Mouse (Mus musculus) limb, embryonic 14.5 days (tissue): ENCODE data around the gene Adrm1. TPM values are rescaled to one million over a fixed set of nuclear protein-coding genes. Genes with fewer than 3 reads are reported as not detected.

Experiments
- ATAC-seq: fragments of 200-750 bp; cut with Nextera tagmentation; 2 replicates; pipeline ENCODE4 v1.8.0; 2017; ENCODE audit warnings: low read depth, moderate number of reproducible peaks, moderate TSS enrichment; ENCODE audit not compliant: low FRiP score
- DNase-seq: peaks from one replicate; pipeline ENCODE4 v3.0.0-alpha.2; 2015; ENCODE audit warnings: low spot score
- H3K27ac ChIP-seq: fragments of 300-500 bp; sonication (generic); replicated peaks from 2 replicates; pipeline ENCODE4 v1.5.1; 2014; ENCODE audit warnings: low read depth, mild to moderate bottlenecking, low read length, moderate library complexity, mixed read lengths
- H3K27me3 ChIP-seq: fragments of 300-500 bp; sonication (generic); 2 replicates; pipeline ENCODE4 v1.6.1; 2014; ENCODE audit warnings: low read length, mixed read lengths; ENCODE audit not compliant: control insufficient read depth, insufficient read depth
- H3K36me3 ChIP-seq: fragments of 300-500 bp; sonication (generic); 2 replicates; pipeline ENCODE4 v1.6.1; 2014; ENCODE audit warnings: mild to moderate bottlenecking, low read length, moderate library complexity, mixed read lengths; ENCODE audit not compliant: control insufficient read depth, insufficient read depth
- H3K4me1 ChIP-seq: fragments of 300-500 bp; sonication (generic); 2 replicates; pipeline ENCODE4 v1.6.1; 2014; ENCODE audit warnings: antibody characterized with exemption, low read length, mixed read lengths; ENCODE audit not compliant: control insufficient read depth, insufficient read depth
- H3K4me2 ChIP-seq: fragments of 300-500 bp; sonication (generic); replicated peaks from 2 replicates; pipeline ENCODE4 v1.6.1; 2014; ENCODE audit warnings: low read depth, mild to moderate bottlenecking, low read length, moderate library complexity; ENCODE audit not compliant: severe bottlenecking
- H3K4me3 ChIP-seq: fragments of 300-500 bp; sonication (generic); replicated peaks from 2 replicates; pipeline ENCODE4 v1.5.1; 2014; ENCODE audit warnings: low read length
- H3K9ac ChIP-seq: fragments of 300-500 bp; sonication (generic); 2 replicates; pipeline ENCODE4 v1.6.1; 2014; ENCODE audit warnings: mild to moderate bottlenecking, low read depth, low read length, moderate library complexity; ENCODE audit not compliant: severe bottlenecking
- H3K9me3 ChIP-seq: fragments of 300-500 bp; sonication (generic); 2 replicates; pipeline ENCODE4 v1.6.1; 2016; ENCODE audit warnings: low read length; ENCODE audit not compliant: control insufficient read depth
- POLR2A ChIP-seq: fragments of 200-500 bp; IDR thresholded peaks from 2 replicates; pipeline ENCODE4 v1.8.0; 2012; ENCODE audit warnings: inconsistent platforms, mild to moderate bottlenecking, moderate library complexity, borderline replicate concordance; ENCODE audit not compliant: insufficient read depth, insufficient read length; ENCODE audit errors: extremely low read depth
- WGBS: fragments of 180-500 bp; shearing (Covaris S2); extraction: QIAGEN DNeasy Blood & Tissue Kit; methylation state at CpG from one replicate; pipeline ENCODE4 v1.1.7; 2014; 5-methylcytosine and 5-hydroxymethylcytosine counted together
- microRNA-seq: library from miRNA; unstranded; fragments of <30 nt; microRNA quantifications from one replicate; pipeline ENCODE4, GENCODE M21; 2016
- polyA plus RNA-seq, 2 experiments: library from polyadenylated mRNA; depleted of rRNA in 1 of 2; stranded (reverse) in 1 of 2; unstranded in 1 of 2; fragments of >200 nt; fragmentation: Nextera tagmentation in 1 of 2; extraction: Ambion mirVana in 1 of 2; gene quantifications; 2 replicates each; pipeline versions ENCODE4 v1.2.1 to v1.2.3; 2012 to 2014

The Adrm1 gene
- polyA plus RNA-seq, 2 experiments: 115 to 135 TPM

DNA sequence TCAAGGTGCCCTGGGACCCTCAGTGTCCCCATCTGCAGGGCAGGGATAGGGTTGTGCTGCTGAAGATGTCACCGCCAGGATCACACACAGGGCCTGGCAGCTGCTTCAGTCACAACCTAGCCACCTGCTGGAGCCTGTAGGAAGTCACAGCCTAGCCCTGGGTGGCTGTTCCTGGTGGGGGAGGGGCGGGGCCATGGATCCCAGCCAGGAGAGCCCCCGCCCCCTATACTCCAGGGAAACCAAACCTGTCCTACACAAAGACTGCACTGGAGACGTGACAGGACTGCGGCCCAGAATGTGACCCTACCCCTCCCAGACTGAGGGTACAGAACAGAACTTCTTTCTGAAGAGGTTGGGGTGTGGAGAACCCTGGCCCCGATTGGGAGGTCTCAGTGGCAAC, 51.0 kb downstream of the Adrm1 start:
- Histone ChIP-seq H3K9me3 (no peaks in the 10 kb centered on the region), H3K4me3 (no peak overlapping the region), H3K27me3 (peaks cover 22% of the 10 kb centered on the region), H3K27ac (no peak overlapping the region), H3K9ac (no peak overlapping the region), H3K4me1 (peaks cover 15% of the 10 kb centered on the region), H3K4me2 (no peak overlapping the region), H3K36me3 (no peaks in the 10 kb centered on the region)
- WGBS: 14% methylated on average over 6 of the region's 6 CpGs
- ATAC-seq (peak; percentile 8; the same call in 1 of the 2 replicates), DNase-seq (peak; percentile 45)
- no peak for TF ChIP-seq POLR2A

DNA sequence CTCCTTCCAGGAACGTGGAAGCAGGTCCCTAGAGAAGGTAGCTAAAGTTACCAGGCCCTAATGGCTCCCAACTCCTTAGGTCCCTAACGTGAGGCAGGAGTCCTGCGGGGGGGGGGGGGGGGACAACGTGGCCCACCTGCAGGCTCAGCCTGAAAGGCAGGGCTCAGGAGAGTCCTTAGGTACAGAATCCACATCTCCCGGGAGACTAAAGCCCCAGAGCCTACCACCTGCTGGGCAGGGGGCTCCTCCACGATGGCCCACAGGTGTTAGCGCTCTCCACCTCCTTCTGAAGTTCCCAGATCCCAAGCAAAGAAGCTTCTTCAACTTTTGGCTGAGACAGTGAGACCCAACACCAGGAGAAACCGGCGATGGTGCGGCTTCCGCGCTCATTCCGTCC, 53.4 kb downstream of the Adrm1 start:
- Histone ChIP-seq H3K4me1 (peaks cover 27% of the 10 kb centered on the region), H3K4me2 (peak overlapping the region; percentile 99), H3K36me3 (no peaks in the 10 kb centered on the region), H3K9me3 (no peaks in the 10 kb centered on the region), H3K9ac (0 out of 2 replicates have a peak overlapping the region, but pooled peaks have one; percentile 12), H3K27ac (no peak overlapping the region), H3K27me3 (peaks cover 22% of the 10 kb centered on the region), H3K4me3 (peak overlapping the region; percentile 65)
- TF ChIP-seq POLR2A: no peak
- ATAC-seq (no peak), DNase-seq (no peak)
- WGBS: 0% methylated on average over 11 of the region's 13 CpGs

DNA sequence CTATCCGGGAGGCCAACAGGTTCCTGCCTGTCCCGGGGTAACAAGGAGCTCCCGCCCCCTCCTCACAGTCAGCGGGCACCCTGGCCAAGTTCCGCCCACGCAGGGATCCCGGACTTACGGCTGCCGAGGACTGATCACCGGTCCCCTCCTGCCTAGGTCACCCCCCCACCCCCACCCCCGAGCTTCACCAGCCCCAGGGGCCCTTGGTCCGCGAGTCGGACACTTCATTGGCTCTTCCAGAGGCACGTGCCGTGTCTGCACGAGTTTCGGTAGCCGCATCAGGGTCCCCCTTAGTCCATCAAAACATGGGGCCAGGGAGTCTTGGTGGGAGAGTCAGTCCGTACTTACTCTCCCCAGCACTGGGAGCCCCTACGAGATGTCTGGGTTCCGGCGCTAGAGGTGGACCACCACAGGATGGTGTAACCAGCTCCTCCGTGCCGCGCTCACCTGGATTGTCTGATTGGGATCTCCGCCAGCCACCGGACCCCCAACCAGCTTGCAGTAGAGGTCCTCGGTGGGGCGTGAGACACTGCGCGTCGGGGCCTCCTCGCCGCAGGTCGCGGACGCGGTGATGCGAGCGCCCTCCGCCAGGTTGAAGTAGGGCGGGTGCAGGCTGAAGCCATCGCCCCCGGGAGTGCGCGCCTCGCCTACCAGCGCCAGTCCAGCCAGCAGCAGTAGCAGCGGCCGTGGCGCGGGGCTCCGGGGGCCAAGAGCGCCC, 53.9 kb downstream of the Adrm1 start:
- Histone ChIP-seq H3K27ac (no peak overlapping the region), H3K27me3 (peaks cover 22% of the 10 kb centered on the region), H3K9ac (peak overlapping the region; percentile 52), H3K4me2 (peak overlapping the region; percentile 99), H3K4me3 (peak overlapping the region; percentile 65), H3K36me3 (no peaks in the 10 kb centered on the region), H3K4me1 (peaks cover 27% of the 10 kb centered on the region), H3K9me3 (no peaks in the 10 kb centered on the region)
- TF ChIP-seq POLR2A: no peak
- ATAC-seq (no peak), DNase-seq (peak; percentile 6)
- 1% methylated on average over 47 of the region's 55 CpGs for WGBS

Small RNA genes within 50 kb of the gene (microRNA-seq; reads per million reads assigned to microRNA genes)
- gene Mir7005: not detected

Other genes with a start within 250 kb of the Adrm1 start
- 15.2 and 17.6 TPM in 2 replicates for gene Taf4, start 194.8 kb upstream of the Adrm1 start, polyA plus RNA-seq (2012; rRNA removed)
- gene Taf4, start 194.8 kb upstream of the Adrm1 start, polyA plus RNA-seq (2014; fragmentation: Nextera tagmentation; extraction: Ambion mirVana): 3.9 and 4.4 TPM in 2 replicates
- 69.1 and 75.6 TPM in 2 replicates for gene Lsm14b, start 146.5 kb upstream of the Adrm1 start, polyA plus RNA-seq (2012; rRNA removed)
- gene Lsm14b, start 146.5 kb upstream of the Adrm1 start, polyA plus RNA-seq (2014; fragmentation: Nextera tagmentation; extraction: Ambion mirVana): 7.7 and 7.8 TPM in 2 replicates
- 259 and 298 TPM in 2 replicates for gene Psma7, start 129.1 kb upstream of the Adrm1 start, polyA plus RNA-seq (2012; rRNA removed)
- 501 and 620 TPM in 2 replicates for gene Psma7, start 129.1 kb upstream of the Adrm1 start, polyA plus RNA-seq (2014; fragmentation: Nextera tagmentation; extraction: Ambion mirVana)
- 9.1 and 11.4 TPM in 2 replicates for gene Ss18l1, start 129.0 kb upstream of the Adrm1 start, polyA plus RNA-seq (2012; rRNA removed)
- 3.5 and 4.9 TPM in 2 replicates for gene Ss18l1, start 129.0 kb upstream of the Adrm1 start, polyA plus RNA-seq (2014; fragmentation: Nextera tagmentation; extraction: Ambion mirVana)
- 28.5 and 29.8 TPM in 2 replicates for gene Mtg2, start 100.9 kb upstream of the Adrm1 start, polyA plus RNA-seq (2012; rRNA removed)
- gene Mtg2, start 100.9 kb upstream of the Adrm1 start, polyA plus RNA-seq (2014; fragmentation: Nextera tagmentation; extraction: Ambion mirVana): 22.1 and 24.3 TPM in 2 replicates
- 0.04 and 0.10 TPM in 2 replicates for gene Hrh3, start 67.0 kb upstream of the Adrm1 start, polyA plus RNA-seq (2012; rRNA removed)
- gene Hrh3, start 67.0 kb upstream of the Adrm1 start, polyA plus RNA-seq (2014; fragmentation: Nextera tagmentation; extraction: Ambion mirVana): 0.17 TPM in 1 of 2 replicates, not detected in the other
- 23.2 and 28.6 TPM in 2 replicates for gene Osbpl2, start 52.2 kb upstream of the Adrm1 start, polyA plus RNA-seq (2012; rRNA removed)
- gene Osbpl2, start 52.2 kb upstream of the Adrm1 start, polyA plus RNA-seq (2014; fragmentation: Nextera tagmentation; extraction: Ambion mirVana): 42.2 and 42.7 TPM in 2 replicates
- 47.3 and 56.7 TPM in 2 replicates for gene Lama5, start 54.4 kb downstream of the Adrm1 start, polyA plus RNA-seq (2012; rRNA removed)
- 30.4 and 31.2 TPM in 2 replicates for gene Lama5, start 54.4 kb downstream of the Adrm1 start, polyA plus RNA-seq (2014; fragmentation: Nextera tagmentation; extraction: Ambion mirVana)
- gene Rps21, start 85.9 kb downstream of the Adrm1 start, polyA plus RNA-seq (2012; rRNA removed): 3,975 and 4,219 TPM in 2 replicates
- gene Rps21, start 85.9 kb downstream of the Adrm1 start, polyA plus RNA-seq (2014; fragmentation: Nextera tagmentation; extraction: Ambion mirVana): 716 and 729 TPM in 2 replicates
- gene Cables2, start 102.0 kb downstream of the Adrm1 start, polyA plus RNA-seq (2012; rRNA removed): 37.7 and 45.8 TPM in 2 replicates
- gene Cables2, start 102.0 kb downstream of the Adrm1 start, polyA plus RNA-seq (2014; fragmentation: Nextera tagmentation; extraction: Ambion mirVana): 22.5 and 23.4 TPM in 2 replicates
- gene Rbbp8nl, start 118.4 kb downstream of the Adrm1 start, polyA plus RNA-seq (2012; rRNA removed): 2.0 and 2.3 TPM in 2 replicates
- gene Rbbp8nl, start 118.4 kb downstream of the Adrm1 start, polyA plus RNA-seq (2014; fragmentation: Nextera tagmentation; extraction: Ambion mirVana): 1.0 and 1.3 TPM in 2 replicates
- 0.01 and 0.05 TPM in 2 replicates for gene Gata5, start 163.2 kb downstream of the Adrm1 start, polyA plus RNA-seq (2012; rRNA removed)
- gene Gata5, start 163.2 kb downstream of the Adrm1 start, polyA plus RNA-seq (2014; fragmentation: Nextera tagmentation; extraction: Ambion mirVana): 0.06 TPM in 1 of 2 replicates, not detected in the other